Mouse (Mus musculus) cerebellum, adult 2 months (tissue): ENCODE measurements around the gene Fam118a.

Experiments used
- CTCF ChIP-seq: fragments of 200-500 bp; IDR thresholded peaks from 2 replicates; pipeline ENCODE4 v1.5.1; 2011; ENCODE audit warnings: low read depth, mild to moderate bottlenecking, control low read depth, low read length, moderate library complexity, borderline replicate concordance; ENCODE audit not compliant: insufficient read depth
- POLR2A ChIP-seq: fragments of 200-500 bp; IDR thresholded peaks from 2 replicates; pipeline ENCODE4 v1.6.1; 2011; ENCODE audit warnings: low read length, control low read depth, borderline replicate concordance; ENCODE audit not compliant: insufficient read depth

DNA sequence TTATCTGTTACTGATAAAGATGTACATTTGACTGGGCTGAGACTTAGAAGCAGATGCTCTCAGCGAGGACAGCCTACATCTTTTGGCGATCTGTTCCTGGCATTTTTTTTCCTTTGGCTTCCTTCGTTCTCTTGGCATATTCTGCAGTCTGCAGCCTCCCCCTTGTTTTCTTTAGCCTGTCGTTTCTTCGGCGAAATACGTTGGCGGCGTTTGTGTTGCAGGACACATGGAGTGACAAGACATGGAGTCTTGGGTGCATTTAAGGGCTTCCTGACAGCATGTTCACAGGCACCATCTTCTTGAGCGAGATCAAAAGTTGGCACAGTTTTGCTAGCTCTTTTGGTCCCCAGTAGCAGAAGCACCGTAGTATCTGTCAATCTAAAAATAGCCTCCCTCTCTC, 13.0 kb upstream of the Fam118a start:
- TF ChIP-seq CTCF (no peak), POLR2A (no peak)
